Mouse (Mus musculus): ENCODE results near the gene Hspa12b. TPM values are rescaled to one million over a fixed set of nuclear protein-coding genes. Genes with fewer than 3 reads are reported as not detected.

Gene Hspa12b
- polyA plus RNA-seq, 1 experiment from 2014 or later, result 5.5 TPM

- Histone ChIP-seq H3K27ac (ENCODE audit: low read depth, low read length) (no peak overlapping the region), H3K9ac (ENCODE audit: low read depth, low read length) (no peak overlapping the region), H3K9me3 (ENCODE audit: control insufficient read depth, low read length) (no peaks in the 10 kb centered on the region), H3K4me3 (ENCODE audit: low read depth, low read length) (no peak overlapping the region), H3K36me3 (ENCODE audit: control insufficient read depth, insufficient read depth, low read length) (no peaks in the 10 kb centered on the region), H3K27me3 (replicated peaks; ENCODE audit: control insufficient read depth, insufficient read depth, low read length) (no peaks in the 10 kb centered on the region), H3K4me1 (replicated peaks; ENCODE audit: control insufficient read depth, insufficient read depth, low read length) (peaks cover 44% of the 10 kb centered on the region), H3K4me2 (no peak overlapping the region)
- DNase-seq (ENCODE audit: low spot score), result no peak
- 86% methylated on average over 9 of the region's 9 CpGs for WGBS
- ATAC-seq (replicated peaks; ENCODE audit: low FRiP score), result no peak
Measured at GRCm38 (mm10) chr2:131125157-131125963, 1.7 kb upstream of the Hspa12b start.

GRCm38 (mm10) chr2:131125964-131126815 is 890 bp upstream of the Hspa12b start:
- ATAC-seq (replicated peaks; ENCODE audit: low FRiP score), result no peak
- 47% methylated on average over 9 of the region's 9 CpGs for WGBS
- DNase-seq (ENCODE audit: low spot score), result no peak
- Histone ChIP-seq H3K4me1 (replicated peaks; ENCODE audit: control insufficient read depth, insufficient read depth, low read length) (peaks cover 45% of the 10 kb centered on the region), H3K27ac (ENCODE audit: low read depth, low read length) (peak overlapping the region; percentile 71; the same call in 1 of the 2 replicates), H3K9me3 (ENCODE audit: control insufficient read depth, low read length) (no peaks in the 10 kb centered on the region), H3K36me3 (ENCODE audit: control insufficient read depth, insufficient read depth, low read length) (no peaks in the 10 kb centered on the region), H3K9ac (ENCODE audit: low read depth, low read length) (peak overlapping the region; percentile 2; the same call in 1 of the 2 replicates), H3K4me2 (peak overlapping the region; percentile 94), H3K4me3 (ENCODE audit: low read depth, low read length) (no peak overlapping the region), H3K27me3 (replicated peaks; ENCODE audit: control insufficient read depth, insufficient read depth, low read length) (no peaks in the 10 kb centered on the region)

GRCm38 (mm10) chr2:131128211-131128610 is 1.1 kb downstream of the Hspa12b start:
- 79% methylated on average over 5 of the region's 5 CpGs for WGBS
- Histone ChIP-seq H3K9me3 (ENCODE audit: control insufficient read depth, low read length) (no peaks in the 10 kb centered on the region), H3K4me2 (peak overlapping the region; percentile 94), H3K9ac (ENCODE audit: low read depth, low read length) (peak overlapping the region; percentile 89), H3K27me3 (replicated peaks; ENCODE audit: control insufficient read depth, insufficient read depth, low read length) (no peaks in the 10 kb centered on the region), H3K4me3 (ENCODE audit: low read depth, low read length) (peak overlapping the region; percentile 72), H3K4me1 (replicated peaks; ENCODE audit: control insufficient read depth, insufficient read depth, low read length) (peaks cover 54% of the 10 kb centered on the region), H3K36me3 (ENCODE audit: control insufficient read depth, insufficient read depth, low read length) (no peaks in the 10 kb centered on the region), H3K27ac (ENCODE audit: low read depth, low read length) (no peak overlapping the region)
- no peak for DNase-seq (ENCODE audit: low spot score)
- ATAC-seq (replicated peaks; ENCODE audit: low FRiP score), result no peak

GRCm38 (mm10) chr2:131128636-131129157 is 1.6 kb downstream of the Hspa12b start:
- H3K9me3 ChIP-seq (ENCODE audit: control insufficient read depth, low read length), result no peaks in the 10 kb centered on the region
- DNase-seq (ENCODE audit: low spot score), result no peak
- peak overlapping the region; percentile 72 for H3K4me3 ChIP-seq (ENCODE audit: low read depth, low read length)
- H3K36me3 ChIP-seq (ENCODE audit: control insufficient read depth, insufficient read depth, low read length), result no peaks in the 10 kb centered on the region
- no peak for ATAC-seq (replicated peaks; ENCODE audit: low FRiP score)
- H3K4me1 ChIP-seq (replicated peaks; ENCODE audit: control insufficient read depth, insufficient read depth, low read length), result peaks cover 54% of the 10 kb centered on the region
- H3K9ac ChIP-seq (ENCODE audit: low read depth, low read length), result peak overlapping the region; percentile 34; the same call in 1 of the 2 replicates
- H3K27ac ChIP-seq (ENCODE audit: low read depth, low read length), result peak overlapping the region; percentile 20; the same call in 1 of the 2 replicates
- H3K4me2 ChIP-seq, result peak overlapping the region; percentile 94
- no peaks in the 10 kb centered on the region for H3K27me3 ChIP-seq (replicated peaks; ENCODE audit: control insufficient read depth, insufficient read depth, low read length)
- 69% methylated on average over 3 of the region's 3 CpGs for WGBS

- Histone ChIP-seq H3K27me3 (replicated peaks; ENCODE audit: control insufficient read depth, insufficient read depth, low read length) (no peaks in the 10 kb centered on the region), H3K4me1 (replicated peaks; ENCODE audit: control insufficient read depth, insufficient read depth, low read length) (peaks cover 59% of the 10 kb centered on the region), H3K27ac (ENCODE audit: low read depth, low read length) (peak overlapping the region; percentile 20), H3K9ac (ENCODE audit: low read depth, low read length) (no peak overlapping the region), H3K4me3 (ENCODE audit: low read depth, low read length) (no peak overlapping the region), H3K36me3 (ENCODE audit: control insufficient read depth, insufficient read depth, low read length) (no peaks in the 10 kb centered on the region; the same call in 1 of the 2 replicates), H3K9me3 (ENCODE audit: control insufficient read depth, low read length) (no peaks in the 10 kb centered on the region), H3K4me2 (peak overlapping the region; percentile 94)
- DNase-seq (ENCODE audit: low spot score) (no peak), ATAC-seq (replicated peaks; ENCODE audit: low FRiP score) (peak; percentile 75)
- 49% methylated on average over 5 of the region's 5 CpGs for WGBS
Measured at GRCm38 (mm10) chr2:131129836-131130235, 2.8 kb downstream of the Hspa12b start.

- Histone ChIP-seq H3K27ac (ENCODE audit: low read depth, low read length) (no peak overlapping the region), H3K4me2 (no peak overlapping the region), H3K4me1 (replicated peaks; ENCODE audit: control insufficient read depth, insufficient read depth, low read length) (peaks cover 66% of the 10 kb centered on the region), H3K27me3 (replicated peaks; ENCODE audit: control insufficient read depth, insufficient read depth, low read length) (no peaks in the 10 kb centered on the region), H3K9ac (ENCODE audit: low read depth, low read length) (no peak overlapping the region), H3K9me3 (ENCODE audit: control insufficient read depth, low read length) (no peaks in the 10 kb centered on the region), H3K4me3 (ENCODE audit: low read depth, low read length) (no peak overlapping the region), H3K36me3 (ENCODE audit: control insufficient read depth, insufficient read depth, low read length) (no peaks in the 10 kb centered on the region; the same call in 1 of the 2 replicates)
- DNase-seq (ENCODE audit: low spot score) (no peak), ATAC-seq (replicated peaks; ENCODE audit: low FRiP score) (no peak)
- WGBS, result 87% methylated on average over 2 of the region's 2 CpGs
Measured at GRCm38 (mm10) chr2:131130849-131131248, 3.8 kb downstream of the Hspa12b start.

- DNase-seq (ENCODE audit: low spot score) (no peak), ATAC-seq (replicated peaks; ENCODE audit: low FRiP score) (no peak)
- Histone ChIP-seq H3K4me1 (replicated peaks; ENCODE audit: control insufficient read depth, insufficient read depth, low read length) (peaks cover 63% of the 10 kb centered on the region), H3K9ac (ENCODE audit: low read depth, low read length) (no peak overlapping the region), H3K27ac (ENCODE audit: low read depth, low read length) (no peak overlapping the region), H3K36me3 (ENCODE audit: control insufficient read depth, insufficient read depth, low read length) (no peaks in the 10 kb centered on the region; the same call in 1 of the 2 replicates), H3K4me2 (no peak overlapping the region), H3K4me3 (ENCODE audit: low read depth, low read length) (no peak overlapping the region), H3K27me3 (replicated peaks; ENCODE audit: control insufficient read depth, insufficient read depth, low read length) (no peaks in the 10 kb centered on the region), H3K9me3 (ENCODE audit: control insufficient read depth, low read length) (no peaks in the 10 kb centered on the region)
- WGBS, result 84% methylated on average over 10 of the region's 10 CpGs
Measured at GRCm38 (mm10) chr2:131132111-131132888, 5.2 kb downstream of the Hspa12b start.
